Mouse (Mus musculus) embryo, embryonic 10 days (tissue): Measurements from ENCODE around the gene Arhgef25.
"Not testable (repeated sequence)": the region's sequence is repeated elsewhere in the genome, so short reads cannot be mapped to it uniquely, and the experiment has no call there.

Experiments used
- DNase-seq: peaks from one replicate; pipeline ENCODE4 v3.0.0-alpha.2; 2015; ENCODE audit warnings: low spot score

The Arhgef25 gene

GRCm38 (mm10) chr10:127165654-127166403 is 24.1 kb downstream of the Arhgef25 start:
- peak; percentile 57 for DNase-seq

- no peak for DNase-seq
These were observed 24.6 kb downstream of the Arhgef25 start for GRCm38 (mm10) chr10:127165354-127165653.

- DNase-seq = peak; percentile 85
These were observed 25.1 kb downstream of the Arhgef25 start, which contains the start of gene B4galnt1 for GRCm38 (mm10) chr10:127164631-127165353. B4galnt1 (plus strand) TSS chr10:127165225.

GRCm38 (mm10) chr10:127164190-127164589 is 25.7 kb downstream of the Arhgef25 start:
- DNase-seq = no peak

- not testable (repeated sequence) for DNase-seq
These were observed 27.1 kb downstream of the Arhgef25 start for GRCm38 (mm10) chr10:127162771-127163261.

- no peak for DNase-seq
These were observed 29.2 kb downstream of the Arhgef25 start for GRCm38 (mm10) chr10:127160728-127161127.

GRCm38 (mm10) chr10:127160081-127160480 is 29.8 kb downstream of the Arhgef25 start:
- no peak for DNase-seq

GRCm38 (mm10) chr10:127158471-127158870 is 31.4 kb downstream of the Arhgef25 start:
- no peak for DNase-seq

- no peak for DNase-seq
These were observed 33.4 kb downstream of the Arhgef25 start for GRCm38 (mm10) chr10:127156511-127156910.

GRCm38 (mm10) chr10:127156089-127156488 is 33.8 kb downstream of the Arhgef25 start:
- no peak for DNase-seq

- no peak for DNase-seq
These were observed 35.2 kb downstream of the Arhgef25 start for GRCm38 (mm10) chr10:127154652-127155051.

- DNase-seq = no peak
These were observed 35.6 kb downstream of the Arhgef25 start for GRCm38 (mm10) chr10:127154241-127154640.

GRCm38 (mm10) chr10:127153323-127153722 is 36.6 kb downstream of the Arhgef25 start:
- DNase-seq = no peak

- not testable (repeated sequence) for DNase-seq
These were observed 37.3 kb downstream of the Arhgef25 start for GRCm38 (mm10) chr10:127152556-127152955.

GRCm38 (mm10) chr10:127151233-127151632 is 38.6 kb downstream of the Arhgef25 start:
- DNase-seq = not testable (repeated sequence)

GRCm38 (mm10) chr10:127150471-127150872 is 39.4 kb downstream of the Arhgef25 start:
- no peak for DNase-seq

GRCm38 (mm10) chr10:127147135-127147534 is 42.7 kb downstream of the Arhgef25 start:
- DNase-seq = no peak

GRCm38 (mm10) chr10:127145303-127145702 is 44.6 kb downstream of the Arhgef25 start:
- no peak for DNase-seq

GRCm38 (mm10) chr10:127144536-127144935 is 45.3 kb downstream of the Arhgef25 start:
- DNase-seq = no peak

GRCm38 (mm10) chr10:127143228-127143627 is 46.7 kb downstream of the Arhgef25 start:
- DNase-seq = no peak

- DNase-seq = no peak
These were observed 48.4 kb downstream of the Arhgef25 start for GRCm38 (mm10) chr10:127141500-127141899.

GRCm38 (mm10) chr10:127140971-127141370 is 48.9 kb downstream of the Arhgef25 start:
- DNase-seq = no peak
